Mouse (Mus musculus) B cell, adult (primary cell): Measurements from ENCODE around the gene St3gal4. TPM values are rescaled to one million over a fixed set of nuclear protein-coding genes. Genes with fewer than 3 reads are reported as not detected.

Source experiments
- total RNA-seq: library from RNA; stranded (reverse); gene quantifications from 4 replicates; pipeline ENCODE4 v1.2.4, GENCODE M21; 2023; ENCODE audit not compliant: inconsistent age

St3gal4 gene
- total RNA-seq: 11.0 to 16.1 TPM (median 12.6 TPM) in 4 replicates

DNA sequence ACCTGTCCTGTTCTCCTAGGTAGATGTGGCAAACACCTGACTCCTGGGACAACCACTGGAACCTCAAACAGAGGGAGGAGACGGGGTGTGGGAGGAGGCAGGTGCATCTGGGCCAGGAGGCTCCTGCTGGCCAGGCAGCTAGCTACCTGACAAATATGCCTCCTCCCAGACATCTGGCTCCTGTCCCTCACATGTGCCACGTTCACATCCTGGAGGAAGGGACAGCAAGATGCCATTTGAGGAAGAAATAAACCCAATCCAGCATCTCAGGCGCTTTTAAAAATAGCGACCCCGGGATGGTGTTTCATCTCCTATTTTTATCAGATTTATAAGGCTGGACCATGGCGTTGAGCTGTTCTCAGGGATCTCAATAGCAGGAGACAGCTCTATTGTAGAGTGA is at the start of gene St3gal4:
TSS of gene St3gal4 (minus strand) at position 101 of the 400 bp plus-strand sequence.

Other genes with a start within 250 kb of the St3gal4 start
- 35.0 to 41.1 TPM (median 37.4 TPM) in 4 replicates for gene Dcps, start 56.8 kb upstream of the St3gal4 start, total RNA-seq
- gene Srpr, start 80.9 kb upstream of the St3gal4 start, total RNA-seq: 123 to 133 TPM (median 128 TPM) in 4 replicates
- 14.0 to 17.1 TPM (median 15.8 TPM) in 4 replicates for gene Tirap, start 81.0 kb upstream of the St3gal4 start, total RNA-seq
- 32.4 to 40.0 TPM (median 35.1 TPM) in 4 replicates for gene Foxred1, start 91.8 kb upstream of the St3gal4 start, total RNA-seq
- gene Fam118b, start 148.5 kb upstream of the St3gal4 start, total RNA-seq: 20.6 to 23.4 TPM (median 22.2 TPM) in 4 replicates
- 23.8 to 29.7 TPM (median 24.8 TPM) in 4 replicates for gene Rpusd4, start 148.6 kb upstream of the St3gal4 start, total RNA-seq